Mouse (Mus musculus) intestine, embryonic 16.5 days (tissue): ENCODE results near the gene Lrba. TPM values are rescaled to one million over a fixed set of nuclear protein-coding genes. Genes with fewer than 3 reads are reported as not detected.

Experiments
- ATAC-seq: fragments of 200-750 bp; cut with Nextera tagmentation; 2 replicates; pipeline ENCODE4 v1.8.0; 2017; ENCODE audit warnings: moderate TSS enrichment, moderate library complexity
- H3K27ac ChIP-seq: fragments of 300-500 bp; sonication (generic); 2 replicates; pipeline ENCODE4 v1.5.1; 2014; ENCODE audit warnings: mild to moderate bottlenecking, low read length
- H3K27me3 ChIP-seq: fragments of 300-500 bp; sonication (generic); replicated peaks from 2 replicates; pipeline ENCODE4 v1.6.1; 2014; ENCODE audit warnings: low read length, control low read depth, mixed read lengths; ENCODE audit not compliant: control insufficient read depth, insufficient read depth
- H3K36me3 ChIP-seq: fragments of 300-500 bp; sonication (generic); 2 replicates; pipeline ENCODE4 v1.6.1; 2014; ENCODE audit warnings: low read length, control low read depth; ENCODE audit not compliant: control insufficient read depth, insufficient read depth
- H3K4me1 ChIP-seq: fragments of 300-500 bp; sonication (generic); 2 replicates; pipeline ENCODE4 v1.6.1; 2014; ENCODE audit warnings: low read length, control low read depth, mixed read lengths; ENCODE audit not compliant: control insufficient read depth, insufficient read depth
- H3K4me2 ChIP-seq: fragments of 300-500 bp; sonication (generic); 2 replicates; pipeline ENCODE4 v1.6.1; 2014; ENCODE audit warnings: low read depth, low read length, control low read depth
- H3K4me3 ChIP-seq: fragments of 300-500 bp; sonication (generic); 2 replicates; pipeline ENCODE4 v1.5.1; 2014; ENCODE audit warnings: mild to moderate bottlenecking, low read length
- H3K9ac ChIP-seq: fragments of 300-500 bp; sonication (generic); 2 replicates; pipeline ENCODE4 v1.6.1; 2014; ENCODE audit warnings: low read depth, low read length
- H3K9me3 ChIP-seq: fragments of 300-500 bp; sonication (generic); 2 replicates; pipeline ENCODE4 v1.6.1; 2016; ENCODE audit warnings: low read length, control low read depth; ENCODE audit not compliant: control insufficient read depth
- WGBS: fragments of 180-500 bp; shearing (Covaris S2); extraction: QIAGEN DNeasy Blood & Tissue Kit; methylation state at CpG from one replicate; pipeline ENCODE4 v1.1.7; 2014; 5-methylcytosine and 5-hydroxymethylcytosine counted together
- polyA plus RNA-seq: library from polyadenylated mRNA; unstranded; fragments of >200 nt; fragmentation: Nextera tagmentation; extraction: Ambion mirVana; gene quantifications from 2 replicates; pipeline ENCODE4 v1.2.1, GENCODE M21; 2015

Lrba gene
- polyA plus RNA-seq, 1 experiment from 2014 or later = 6.0 TPM

DNA sequence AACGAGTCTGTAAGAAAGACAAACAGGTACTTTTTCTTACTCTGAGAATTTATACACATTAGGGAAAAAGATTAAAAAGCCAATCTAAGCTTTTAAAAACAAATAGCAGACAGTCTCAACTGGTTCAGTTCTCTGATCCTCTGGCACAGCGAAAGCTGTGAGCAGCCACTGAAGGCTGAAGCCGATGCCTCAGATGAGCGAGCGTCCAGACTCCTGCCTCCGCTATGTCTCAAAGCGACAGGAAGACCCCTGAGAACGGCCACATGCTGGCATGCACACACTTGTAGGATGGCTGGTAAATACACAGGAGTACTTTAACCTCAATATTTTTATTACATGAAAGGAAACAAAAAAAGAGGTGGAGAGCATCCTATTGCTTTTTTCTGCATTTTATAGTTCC is 535.4 kb downstream of the Lrba start:
- peak overlapping the region; percentile 44 for H3K4me2 ChIP-seq
- no peak for ATAC-seq
- H3K4me3 ChIP-seq = peak overlapping the region; percentile 26
- peak overlapping the region; percentile 49; the same call in 1 of the 2 replicates for H3K9ac ChIP-seq
- no peaks in the 10 kb centered on the region for H3K4me1 ChIP-seq
- WGBS = 44% methylated on average over 8 of the region's 8 CpGs
- H3K36me3 ChIP-seq = no peaks in the 10 kb centered on the region
- H3K27me3 ChIP-seq = no peaks in the 10 kb centered on the region
- peak overlapping the region; percentile 79 for H3K27ac ChIP-seq
- H3K9me3 ChIP-seq = no peaks in the 10 kb centered on the region; the same call in 1 of the 2 replicates

DNA sequence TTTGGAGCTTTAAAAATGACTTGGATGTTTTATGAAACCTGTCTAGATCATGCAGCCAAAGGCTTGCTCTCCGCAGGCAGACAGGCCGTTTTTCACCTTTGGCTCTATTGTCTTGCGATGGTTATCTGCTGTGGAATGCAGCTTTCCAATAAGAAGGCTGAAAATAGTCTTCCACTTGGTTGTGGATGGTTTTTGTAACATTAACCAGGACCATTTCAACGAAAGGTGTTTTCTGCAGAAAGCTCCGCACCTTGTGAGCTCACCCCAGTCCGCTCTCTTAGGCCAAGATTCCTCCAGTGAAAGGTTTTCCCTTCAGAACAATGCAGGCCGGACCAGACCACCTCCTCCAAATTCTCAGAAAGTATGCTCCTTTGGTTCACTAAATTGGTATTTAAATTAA is 536.0 kb downstream of the Lrba start:
- no peak for ATAC-seq
- Histone ChIP-seq H3K9ac (peak overlapping the region; percentile 50; the same call in 1 of the 2 replicates), H3K27me3 (no peaks in the 10 kb centered on the region), H3K4me1 (no peaks in the 10 kb centered on the region), H3K4me2 (peak overlapping the region; percentile 43), H3K27ac (peak overlapping the region; percentile 39), H3K4me3 (no peak overlapping the region; the same call in 1 of the 2 replicates), H3K36me3 (no peaks in the 10 kb centered on the region), H3K9me3 (no peaks in the 10 kb centered on the region; the same call in 1 of the 2 replicates)
- 44% methylated on average over 7 of the region's 7 CpGs for WGBS

DNA sequence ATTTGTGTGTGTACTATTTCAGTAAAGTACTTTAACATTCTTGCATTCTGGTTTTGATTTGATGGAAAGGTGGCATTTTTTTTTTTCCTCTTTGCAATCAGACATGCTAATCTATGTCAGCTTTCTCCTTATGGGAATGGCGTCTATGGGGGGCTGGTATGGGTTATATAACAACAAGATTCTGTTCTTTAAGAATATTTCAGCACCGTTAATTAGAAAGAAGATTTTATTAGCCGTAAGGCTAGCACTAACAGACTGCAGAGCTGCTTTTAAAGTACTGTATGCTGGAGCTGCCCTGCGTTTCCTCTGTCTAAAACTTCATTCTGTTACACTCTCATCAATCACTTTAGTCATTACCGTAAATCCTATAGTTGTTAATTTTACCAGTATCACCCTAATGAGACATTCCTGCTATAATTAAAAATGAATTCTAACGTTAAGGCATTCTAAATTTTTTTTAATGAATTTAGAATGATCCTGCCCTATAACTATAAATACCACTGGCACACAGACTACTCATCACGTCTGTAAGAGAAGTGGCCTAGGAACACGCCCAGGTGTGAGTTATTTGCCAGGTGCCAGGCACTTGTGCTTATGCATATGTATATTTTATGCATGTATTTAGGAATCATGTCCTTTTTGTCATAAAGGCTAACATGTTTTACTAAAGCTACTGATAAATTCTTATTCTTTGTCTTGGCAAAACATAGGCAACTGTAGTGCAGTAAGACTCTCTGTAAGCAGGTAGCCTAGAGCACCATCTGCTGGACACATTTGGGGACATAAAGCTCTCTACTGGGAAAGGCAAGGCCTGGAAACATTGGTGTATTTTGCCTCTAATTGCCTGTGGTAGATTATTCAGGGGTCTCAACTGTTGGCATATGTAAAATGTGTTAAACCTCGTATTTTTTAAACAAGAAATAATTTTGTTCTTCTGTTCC is 536.9 kb downstream of the Lrba start:
- WGBS = 41% methylated on average over 9 of the region's 9 CpGs
- peak; percentile 82 for ATAC-seq
- Histone ChIP-seq H3K9ac (no peak overlapping the region), H3K36me3 (no peaks in the 10 kb centered on the region), H3K4me1 (no peaks in the 10 kb centered on the region), H3K27ac (peak overlapping the region; percentile 60; the same call in 1 of the 2 replicates), H3K27me3 (no peaks in the 10 kb centered on the region), H3K4me3 (no peak overlapping the region), H3K4me2 (0 out of 2 replicates have a peak overlapping the region, but pooled peaks have one; percentile 16), H3K9me3 (no peaks in the 10 kb centered on the region; the same call in 1 of the 2 replicates)

- H3K4me1 ChIP-seq = no peaks in the 10 kb centered on the region
- WGBS = 88% methylated on average over 6 of the region's 6 CpGs
- H3K27me3 ChIP-seq = no peaks in the 10 kb centered on the region
- no peak overlapping the region for H3K4me3 ChIP-seq
- H3K9ac ChIP-seq = peak overlapping the region; percentile 11; the same call in 1 of the 2 replicates
- peak overlapping the region; percentile 43; the same call in 1 of the 2 replicates for H3K27ac ChIP-seq
- no peaks in the 10 kb centered on the region; the same call in 1 of the 2 replicates for H3K9me3 ChIP-seq
- ATAC-seq = no peak
- H3K4me2 ChIP-seq = no peak overlapping the region
- no peaks in the 10 kb centered on the region for H3K36me3 ChIP-seq
Measured at GRCm38 (mm10) chr3:86762036-86762415, 537.5 kb downstream of the Lrba start.

- whole genome bisulfite sequencing = 74% methylated on average over 4 of the region's 4 CpGs
- Histone ChIP-seq H3K4me1 (no peaks in the 10 kb centered on the region), H3K36me3 (no peaks in the 10 kb centered on the region), H3K9ac (no peak overlapping the region), H3K27me3 (no peaks in the 10 kb centered on the region), H3K9me3 (no peaks in the 10 kb centered on the region; the same call in 1 of the 2 replicates), H3K27ac (no peak overlapping the region), H3K4me3 (no peak overlapping the region), H3K4me2 (no peak overlapping the region)
- ATAC-seq = no peak
Measured at GRCm38 (mm10) chr3:86762456-86762855, 538.0 kb downstream of the Lrba start.

DNA sequence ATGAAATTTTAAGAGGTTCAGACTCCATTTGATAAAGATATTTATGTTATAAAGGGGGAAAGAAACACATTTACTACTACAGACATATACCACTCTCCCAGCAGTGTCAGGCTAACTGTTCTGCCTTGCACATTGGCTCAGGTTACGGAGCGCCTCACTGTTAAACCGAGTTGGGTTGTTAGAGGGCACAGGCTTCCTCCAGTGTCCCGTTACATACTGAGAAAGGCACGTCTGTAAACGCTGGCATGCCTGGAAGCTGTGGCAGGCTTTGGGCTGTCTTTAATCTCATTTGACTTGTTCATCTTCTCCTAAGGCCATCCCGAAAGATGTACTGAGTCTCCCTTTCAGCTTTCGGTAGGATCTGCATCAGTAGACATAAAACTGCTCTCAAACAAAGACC is 544.1 kb downstream of the Lrba start:
- 37% methylated on average over 8 of the region's 8 CpGs for WGBS
- Histone ChIP-seq H3K27me3 (no peaks in the 10 kb centered on the region), H3K4me1 (peaks cover 4% of the 10 kb centered on the region; the same call in 1 of the 2 replicates), H3K4me3 (no peak overlapping the region), H3K4me2 (peak overlapping the region; percentile 1; the same call in 1 of the 2 replicates), H3K27ac (0 out of 2 replicates have a peak overlapping the region, but pooled peaks have one; percentile 19), H3K36me3 (no peaks in the 10 kb centered on the region), H3K9me3 (no peaks in the 10 kb centered on the region; the same call in 1 of the 2 replicates), H3K9ac (no peak overlapping the region)
- ATAC-seq = 0 out of 2 replicates have a peak, but pooled peaks have one; percentile 26

DNA sequence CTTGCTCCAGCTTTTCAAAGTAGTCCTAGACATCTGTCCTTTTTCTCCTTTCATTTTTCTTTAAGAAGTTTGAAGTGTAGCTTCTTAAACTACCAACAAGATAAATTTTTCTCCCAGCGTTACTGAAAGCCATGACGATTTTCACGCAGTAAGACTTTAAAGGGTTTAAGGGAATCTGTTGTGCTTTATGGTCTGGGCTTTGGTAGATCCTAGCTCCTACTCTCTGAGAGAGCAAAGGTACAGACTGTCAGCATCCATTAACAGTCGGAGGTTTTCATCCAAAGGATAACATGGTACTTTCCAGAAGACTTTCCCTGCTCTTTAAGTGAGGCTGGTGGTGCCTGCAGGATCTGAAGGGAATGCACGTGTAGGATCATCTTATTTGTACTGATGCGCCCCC is 544.5 kb downstream of the Lrba start:
- H3K4me2 ChIP-seq = 0 out of 2 replicates have a peak overlapping the region, but pooled peaks have one; percentile 1
- 57% methylated on average over 6 of the region's 6 CpGs for WGBS
- H3K36me3 ChIP-seq = no peaks in the 10 kb centered on the region
- no peaks in the 10 kb centered on the region for H3K9me3 ChIP-seq
- H3K27me3 ChIP-seq = no peaks in the 10 kb centered on the region
- no peak overlapping the region for H3K9ac ChIP-seq
- H3K27ac ChIP-seq = no peak overlapping the region
- H3K4me3 ChIP-seq = no peak overlapping the region
- no peak for ATAC-seq
- H3K4me1 ChIP-seq = peaks cover 4% of the 10 kb centered on the region; the same call in 1 of the 2 replicates

DNA sequence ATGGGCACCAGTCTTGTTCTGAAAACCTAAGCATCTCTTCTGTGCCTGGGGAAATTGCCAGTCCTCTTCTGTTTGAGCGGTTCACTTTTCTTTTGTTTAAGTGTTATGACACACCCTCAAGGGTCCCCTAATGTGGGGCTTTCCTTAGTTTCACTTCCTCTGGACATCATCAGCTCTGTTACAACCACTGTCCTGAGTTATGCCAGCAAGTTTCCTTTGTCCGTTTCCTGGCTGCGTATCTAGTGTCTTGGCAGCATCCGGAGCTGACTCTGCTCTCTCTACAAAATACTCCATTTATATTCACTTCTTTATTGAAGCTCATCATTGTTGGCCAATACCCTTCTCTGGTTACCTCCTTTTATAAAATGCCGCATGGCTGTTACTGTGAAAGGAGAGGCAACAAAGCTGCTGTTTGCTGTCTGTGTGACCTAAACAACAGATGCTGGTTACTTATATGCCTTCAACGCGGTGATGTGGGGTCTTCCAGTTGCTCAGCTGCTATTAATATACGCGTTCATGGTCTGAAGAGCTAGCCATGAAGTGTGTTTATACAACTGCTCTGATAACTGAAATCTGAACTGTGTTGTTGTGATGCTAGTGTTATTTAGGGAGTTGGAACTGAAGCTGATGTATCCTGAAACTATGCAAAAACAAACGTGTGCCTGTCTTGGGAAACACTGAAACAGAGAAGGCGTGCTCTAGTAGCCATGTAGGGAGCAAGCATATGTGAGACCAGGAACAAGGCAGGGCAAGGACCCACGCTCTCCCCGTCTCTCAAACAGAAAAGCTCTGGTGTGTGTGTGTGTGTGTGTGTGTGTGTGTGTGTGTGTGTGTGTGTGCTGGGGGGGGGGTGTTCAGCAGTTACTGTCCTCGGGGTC is 550.3 kb downstream of the Lrba start:
- Histone ChIP-seq H3K4me1 (peaks cover 9% of the 10 kb centered on the region; the same call in 1 of the 2 replicates), H3K27ac (peak overlapping the region; percentile 17), H3K9ac (no peak overlapping the region), H3K36me3 (no peaks in the 10 kb centered on the region), H3K27me3 (no peaks in the 10 kb centered on the region), H3K9me3 (no peaks in the 10 kb centered on the region), H3K4me2 (0 out of 2 replicates have a peak overlapping the region, but pooled peaks have one; percentile 8), H3K4me3 (no peak overlapping the region)
- ATAC-seq = peak; percentile 51
- WGBS = 44% methylated on average over 14 of the region's 14 CpGs
